In genomic region chr12:103242083-103242581, GRCm38 (mm10) we compare ENCODE assay signal across 8 mouse cellular contexts. TPM values are rescaled to one million over a fixed set of nuclear protein-coding genes. Genes with fewer than 3 reads are reported as not detected.
DNase-seq lines count a peak whose midpoint lies in the region; TF ChIP-seq lines count a peak whose summit lies in the region.

Gene Prima1 (minus strand): TSS chr12:103242150.

- peak within 1 kb of the TSS; percentile 78 for H3K4me3 ChIP-seq in ES-Bruce4 (ENCODE audit: low read depth, low read length)
- H3K4me3 ChIP-seq in cerebellum, adult 2 months (replicated peaks; ENCODE audit: insufficient read depth, low read depth, low read length): peak within 1 kb of the TSS; percentile 36

- no peak for TF ChIP-seq CTCF in ES-Bruce4 (IDR thresholded peaks at IDR 0.05; ENCODE audit: low read depth, low read length)
- no peak for TF ChIP-seq CTCF in cerebellum, adult 2 months (IDR thresholded peaks at IDR 0.05; ENCODE audit: borderline replicate concordance, insufficient read depth, low read depth, low read length)

- no peak for TF ChIP-seq POLR2A in ES-Bruce4 (IDR thresholded peaks at IDR 0.05; ENCODE audit: insufficient read depth, low read length)
- no peak for TF ChIP-seq POLR2A in cerebellum, adult 2 months (IDR thresholded peaks at IDR 0.05; ENCODE audit: borderline replicate concordance, insufficient read depth, low read length)

- H3K27ac ChIP-seq in ES-Bruce4 (ENCODE audit: insufficient read depth, low read length): no peak within 1 kb of the TSS
- H3K27ac ChIP-seq in cerebellum, adult 2 months (ENCODE audit: insufficient read depth, low read length): no peak within 1 kb of the TSS

- DNase-seq in cerebellum, adult 2 months: peak; percentile 30 to 32
- peak; percentile 66 for DNase-seq in forelimb bud, embryonic 11.5 days (ENCODE audit: low read depth, low spot score)
- peak; percentile 55 to 64 for DNase-seq in heart, postnatal 36 days
- peak; percentile 57 for DNase-seq in layer of hippocampus, adult 9-11 months
- DNase-seq in lung, adult 18-20 months: peak; percentile 6 to 29
- peak; percentile 76 for DNase-seq in ovary, postnatal 36 days (ENCODE audit: low spot score)
- DNase-seq in thymus, postnatal 36 days: no peak

- no peaks in the 10 kb centered on the region for H3K36me3 ChIP-seq in ES-Bruce4 (ENCODE audit: control insufficient read depth, insufficient read depth, low read length, poor library complexity, severe bottlenecking)

- no peaks in the 10 kb centered on the region for H3K4me1 ChIP-seq in ES-Bruce4 (ENCODE audit: control insufficient read depth, insufficient read depth, low read length)
- H3K4me1 ChIP-seq in cerebellum, adult 2 months (ENCODE audit: control insufficient read depth, insufficient read depth, low read length): no peaks in the 10 kb centered on the region

- H3K9ac ChIP-seq in ES-Bruce4 (ENCODE audit: low read depth, poor library complexity, severe bottlenecking): peak within 1 kb of the TSS; percentile 77

- no peaks in the 10 kb centered on the region for H3K9me3 ChIP-seq in ES-Bruce4 (replicated peaks; ENCODE audit: control insufficient read depth, insufficient read depth, low read length, poor library complexity, severe bottlenecking)

- TF ChIP-seq EP300 in ES-Bruce4 (IDR thresholded peaks at IDR 0.05; ENCODE audit: insufficient read depth, low read depth, low read length): no peak

- intact Hi-C loops in heart, postnatal 36 days (cut with DNase I): loop anchor here (1.0 to 5.0 kb wide), 2 partner anchors 60 to 100 kb away; no protein-coding TSS in a partner anchor

- WGBS in cerebellum, adult 2 months: under 1% methylated on average over 49 of the region's 54 CpGs

- peaks cover 4% of the 10 kb centered on the region; the same call in 1 of the 2 replicates for H3K27me3 ChIP-seq in ES-Bruce4 (ENCODE audit: control insufficient read depth, insufficient read depth, low read length, poor library complexity, severe bottlenecking)
- H3K27me3 ChIP-seq in cerebellum, adult 2 months (ENCODE audit: control insufficient read depth, insufficient read depth, low read length): peaks cover 3% of the 10 kb centered on the region; the same call in 1 of the 2 replicates

RNA-seq across cellular contexts. Expression of gene Prima1, which starts in this region (rescaled TPM):
- not detected in 2 replicates for polyA plus RNA-seq in ES-Bruce4 (2011; ENCODE audit: insufficient read depth, insufficient read length, low read depth, missing spikeins)
- 10.6 and 13.8 TPM in 2 replicates for polyA plus RNA-seq in cerebellum, adult 2 months (2012; rRNA removed)
- total RNA-seq in heart, postnatal 36 days (2021): under 1 TPM in 1 of 2 experiments, not detected in 1; 0.43 TPM

Comparison
In these comparisons a context has a peak if more than half of its experiments do, and no peak if none do; other contexts are left out.
1. RNA of gene Prima1 (polyA plus RNA-seq): 10.6 to 13.8 TPM in cerebellum, adult 2 months; not detected in ES-Bruce4; every median in the first group is over 10 times any median in the second.
2. Peak in DNase-seq in heart, postnatal 36 days; RNA of the gene not detected or under 1 TPM.
3. DNase-seq: peak in cerebellum, adult 2 months (2 of 2), forelimb bud, embryonic 11.5 days (single experiment), layer of hippocampus, adult 9-11 months (single experiment), lung, adult 18-20 months (2 of 2) and ovary, postnatal 36 days (single experiment); none in thymus, postnatal 36 days (0 of 2).